Mouse (Mus musculus) spleen, adult 2 months (tissue): ENCODE results near the gene Cryl1. TPM values are rescaled to one million over a fixed set of nuclear protein-coding genes. Genes with fewer than 3 reads are reported as not detected.
A peak's percentile ranks its signal among the peaks of the same experiment; 100 is the strongest.

Experiments
- DNase-seq, 2 experiments: peaks; one replicate each; pipeline versions ENCODE4 v3.0.0 to v3.0.0-alpha.2; 2012 to 2021; ENCODE audit warnings: low spot score in 2 of 2, low read depth in 1 of 2
- H3K27ac ChIP-seq: fragments of 200-500 bp; 2 replicates; pipeline ENCODE4 v1.5.1; 2012; ENCODE audit warnings: low read length, inconsistent platforms; ENCODE audit not compliant: insufficient read depth
- H3K27me3 ChIP-seq: fragments of 200-500 bp; 2 replicates; pipeline ENCODE4 v1.6.1; 2012; ENCODE audit warnings: mild to moderate bottlenecking, moderate library complexity, low read length, inconsistent platforms; ENCODE audit not compliant: control insufficient read depth, insufficient read depth
- H3K36me3 ChIP-seq: fragments of 200-500 bp; 2 replicates; pipeline ENCODE4 v1.6.1; 2012; ENCODE audit warnings: mild to moderate bottlenecking, low read length, inconsistent platforms; ENCODE audit not compliant: control insufficient read depth, insufficient read depth
- H3K4me1 ChIP-seq: fragments of 200-500 bp; 2 replicates; pipeline ENCODE4 v1.6.1; 2011; ENCODE audit warnings: inconsistent platforms; ENCODE audit not compliant: control insufficient read depth, insufficient read depth, insufficient read length
- H3K4me3 ChIP-seq: fragments of 200-500 bp; 2 replicates; pipeline ENCODE4 v1.5.1; 2011; ENCODE audit warnings: mild to moderate bottlenecking, inconsistent platforms; ENCODE audit not compliant: insufficient read depth, insufficient read length; ENCODE audit errors: extremely low read depth
- CTCF ChIP-seq: fragments of 200-500 bp; IDR thresholded peaks from 2 replicates; pipeline ENCODE4 v1.5.1; 2011; ENCODE audit warnings: mild to moderate bottlenecking, inconsistent platforms; ENCODE audit not compliant: insufficient read depth, insufficient read length, insufficient replicate concordance; ENCODE audit errors: extremely low read depth
- POLR2A ChIP-seq: fragments of 200-500 bp; IDR thresholded peaks from 2 replicates; pipeline ENCODE4 v1.6.1; 2011; ENCODE audit warnings: low read depth, low read length, inconsistent platforms
- WGBS: fragments of 180-500 bp; shearing (Covaris S2); methylation state at CpG from one replicate; pipeline ENCODE4 v1.1.7; 2018; 5-methylcytosine and 5-hydroxymethylcytosine counted together
- polyA plus RNA-seq: library from polyadenylated mRNA; depleted of rRNA; stranded (reverse); fragments of >200 nt; gene quantifications from 2 replicates; pipeline ENCODE4 v1.2.3, GENCODE M21; 2012

Cryl1 gene
- polyA plus RNA-seq, 1 experiment, result 14.9 TPM

DNA sequence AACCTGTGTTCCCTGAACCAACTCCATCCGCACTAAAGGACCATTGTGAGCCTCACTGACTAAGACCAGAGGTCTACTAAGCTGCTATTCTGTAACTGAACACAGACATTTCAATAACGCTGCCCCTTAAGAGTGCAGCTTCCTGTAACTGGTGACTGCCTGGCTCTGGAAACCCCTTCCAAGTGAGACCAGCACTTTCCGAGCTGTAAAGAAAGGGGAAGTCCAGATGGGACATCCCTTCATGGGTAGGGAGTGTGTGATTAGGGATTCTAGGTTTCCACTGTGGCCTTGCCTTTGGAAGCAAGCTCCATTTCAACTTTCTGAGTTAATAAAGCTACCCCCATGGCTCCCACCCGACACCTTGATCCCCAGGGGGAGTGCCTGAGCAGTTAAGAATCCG is 41.3 kb downstream of the Cryl1 start:
- Histone ChIP-seq H3K4me1 (no peaks in the 10 kb centered on the region), H3K4me3 (no peak overlapping the region), H3K27ac (no peak overlapping the region), H3K27me3 (no peaks in the 10 kb centered on the region), H3K36me3 (no peaks in the 10 kb centered on the region)
- DNase-seq, result no peak
- WGBS, result 74% methylated on average over 5 of the region's 5 CpGs
- TF ChIP-seq CTCF (no peak), POLR2A (no peak)

DNA sequence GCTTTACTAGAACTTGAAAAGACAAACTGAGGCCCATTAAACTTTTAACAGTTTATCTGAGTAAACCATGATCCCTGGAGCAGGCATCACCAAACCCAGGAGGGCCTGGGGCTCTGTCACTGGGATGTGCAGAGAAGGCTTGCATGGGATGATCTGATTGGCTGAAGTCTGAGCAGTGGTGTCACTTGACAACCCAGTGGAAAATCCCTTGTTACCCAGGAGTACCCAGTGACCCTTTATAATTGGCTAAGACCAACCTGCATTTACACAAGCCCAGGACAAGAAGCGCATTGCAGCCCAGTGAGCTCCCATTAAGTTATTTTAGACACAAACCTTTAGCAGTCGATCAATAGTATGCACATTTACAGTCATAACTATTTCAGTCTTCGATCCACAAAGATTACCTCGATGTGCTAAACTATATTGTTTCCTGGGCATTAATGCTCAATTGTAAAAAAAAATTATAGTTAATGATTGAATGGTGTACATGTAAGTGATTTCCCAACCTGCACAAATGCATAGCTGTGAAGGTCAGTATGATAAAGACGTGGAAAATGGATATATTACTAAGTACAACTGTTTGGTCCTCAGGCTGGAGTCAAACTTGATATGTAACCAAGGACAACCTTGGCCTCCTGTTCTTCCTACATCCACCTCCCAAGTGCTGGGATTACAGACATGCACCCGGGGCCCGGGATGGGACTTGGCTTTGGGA is 46.7 kb downstream of the Cryl1 start:
- WGBS, result 95% methylated on average over 7 of the region's 7 CpGs
- H3K4me1 ChIP-seq, result no peaks in the 10 kb centered on the region
- H3K4me3 ChIP-seq, result no peak overlapping the region
- H3K27ac ChIP-seq, result no peak overlapping the region
- no peak for TF ChIP-seq CTCF
- no peak for TF ChIP-seq POLR2A
- H3K27me3 ChIP-seq, result no peaks in the 10 kb centered on the region
- DNase-seq, result no peak
- H3K36me3 ChIP-seq, result no peaks in the 10 kb centered on the region

DNA sequence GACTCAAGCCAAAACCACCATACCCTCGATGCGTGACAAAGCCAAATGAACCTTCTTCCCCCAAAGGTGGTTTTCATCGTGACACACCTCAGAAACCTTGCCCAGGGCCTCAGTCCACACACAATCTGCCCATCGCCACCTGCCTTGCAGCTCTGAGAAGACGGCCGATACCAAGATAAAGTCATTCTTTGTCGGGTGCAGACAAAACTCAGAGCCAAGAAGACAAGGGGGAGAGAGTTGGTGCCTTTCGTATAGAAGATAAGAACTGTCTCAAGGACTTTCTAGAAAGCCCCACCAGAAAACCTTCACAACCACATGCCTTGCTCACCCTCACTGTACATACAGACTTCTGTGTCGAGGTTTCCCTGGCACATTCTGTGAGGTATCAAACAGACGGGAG is 48.4 kb downstream of the Cryl1 start:
- Histone ChIP-seq H3K36me3 (no peaks in the 10 kb centered on the region), H3K27ac (no peak overlapping the region), H3K4me1 (no peaks in the 10 kb centered on the region), H3K4me3 (no peak overlapping the region), H3K27me3 (no peaks in the 10 kb centered on the region)
- no peak for TF ChIP-seq POLR2A
- TF ChIP-seq CTCF, result no peak
- 78% methylated on average over 10 of the region's 10 CpGs for WGBS
- no peak for DNase-seq

DNA sequence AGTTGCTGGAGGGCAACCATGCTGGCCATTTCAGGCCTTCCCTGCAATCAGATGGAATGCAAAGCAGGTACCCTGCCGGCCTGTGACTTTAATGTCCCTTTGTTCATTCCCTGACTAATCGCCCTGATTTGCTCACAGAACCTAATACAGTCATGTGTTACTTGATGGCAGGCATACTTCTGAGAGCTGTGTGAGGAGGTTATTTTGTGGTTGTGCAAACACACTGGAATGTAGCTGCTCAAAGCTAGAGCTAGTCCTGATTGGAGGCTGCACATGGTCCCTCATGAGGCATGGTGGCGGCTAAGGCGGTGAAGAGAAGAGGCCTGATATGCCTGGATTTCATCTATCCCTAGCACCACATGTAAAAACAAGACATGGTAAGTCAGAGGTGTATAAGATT is 50.2 kb downstream of the Cryl1 start:
- no peak for DNase-seq
- TF ChIP-seq CTCF, result no peak
- no peak for TF ChIP-seq POLR2A
- H3K36me3 ChIP-seq, result no peaks in the 10 kb centered on the region
- H3K4me3 ChIP-seq, result no peak overlapping the region
- H3K4me1 ChIP-seq, result no peaks in the 10 kb centered on the region
- no peak overlapping the region for H3K27ac ChIP-seq
- WGBS, result 97% methylated on average over 4 of the region's 4 CpGs
- no peaks in the 10 kb centered on the region for H3K27me3 ChIP-seq

DNA sequence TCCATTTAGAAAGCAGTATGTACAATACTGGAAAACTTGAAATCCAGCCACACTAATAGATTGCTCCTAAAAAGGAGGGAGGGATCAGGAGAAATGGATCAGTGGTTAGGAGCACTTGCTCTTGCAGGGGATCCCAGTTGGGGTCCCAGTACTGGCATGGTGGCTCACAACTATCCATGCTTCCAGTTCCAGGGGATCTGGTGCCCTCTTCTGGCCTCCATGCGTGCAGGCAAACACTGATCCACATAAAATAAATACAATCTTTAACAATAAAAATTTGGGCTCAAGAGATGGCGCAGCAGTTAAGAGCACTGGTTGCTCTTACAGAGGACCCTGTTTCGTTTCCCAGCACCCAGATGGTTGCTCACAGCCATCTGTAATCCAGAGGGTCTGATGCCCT is 52.2 kb downstream of the Cryl1 start:
- WGBS, result 94% methylated on average over 3 of the region's 3 CpGs
- H3K36me3 ChIP-seq, result no peaks in the 10 kb centered on the region
- TF ChIP-seq POLR2A (no peak), CTCF (no peak)
- no peak overlapping the region for H3K4me3 ChIP-seq
- no peaks in the 10 kb centered on the region for H3K4me1 ChIP-seq
- H3K27ac ChIP-seq, result no peak overlapping the region
- H3K27me3 ChIP-seq, result no peaks in the 10 kb centered on the region
- no peak for DNase-seq

DNA sequence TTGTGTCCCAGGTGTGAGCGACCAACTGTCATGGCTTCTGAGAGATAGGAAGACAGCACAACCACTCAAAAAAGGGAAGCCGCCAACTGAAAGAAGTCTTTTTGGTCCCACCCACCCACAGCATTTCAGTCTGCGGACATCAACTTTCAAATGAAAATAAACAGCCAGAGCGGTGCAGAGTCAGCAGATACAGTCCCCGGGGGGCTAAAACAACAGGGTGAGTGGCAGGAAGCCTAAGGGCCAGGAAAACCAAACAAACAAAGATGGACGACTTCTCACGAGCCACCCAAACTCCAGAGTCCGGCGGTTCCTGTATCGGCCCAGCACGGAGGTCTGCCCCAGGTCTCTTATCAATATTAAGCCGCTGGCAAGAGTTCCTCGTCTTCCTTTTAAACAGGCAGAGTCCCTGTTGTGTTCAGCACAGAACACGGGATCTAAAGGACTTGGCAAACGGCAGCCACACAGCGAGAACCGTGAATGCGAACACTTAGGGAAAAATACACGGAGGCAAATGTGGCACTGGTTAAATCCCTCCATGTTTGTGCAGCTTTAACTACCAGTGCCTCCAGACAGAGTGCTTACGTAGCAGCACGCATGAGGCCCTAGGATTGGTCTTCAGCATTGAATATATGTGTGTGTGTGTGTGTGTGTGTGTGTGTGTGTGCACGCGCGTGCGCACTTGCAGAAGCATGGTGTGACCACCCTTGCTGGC is 53.4 kb downstream of the Cryl1 start:
- WGBS, result 73% methylated on average over 25 of the region's 25 CpGs
- peak in 1 of 2 experiments; percentile 1 for DNase-seq
- Histone ChIP-seq H3K27me3 (no peaks in the 10 kb centered on the region), H3K4me3 (no peak overlapping the region), H3K36me3 (no peaks in the 10 kb centered on the region), H3K27ac (peak overlapping the region; percentile 27; the same call in 1 of the 2 replicates), H3K4me1 (no peaks in the 10 kb centered on the region)
- TF ChIP-seq POLR2A (no peak), CTCF (no peak)

DNA sequence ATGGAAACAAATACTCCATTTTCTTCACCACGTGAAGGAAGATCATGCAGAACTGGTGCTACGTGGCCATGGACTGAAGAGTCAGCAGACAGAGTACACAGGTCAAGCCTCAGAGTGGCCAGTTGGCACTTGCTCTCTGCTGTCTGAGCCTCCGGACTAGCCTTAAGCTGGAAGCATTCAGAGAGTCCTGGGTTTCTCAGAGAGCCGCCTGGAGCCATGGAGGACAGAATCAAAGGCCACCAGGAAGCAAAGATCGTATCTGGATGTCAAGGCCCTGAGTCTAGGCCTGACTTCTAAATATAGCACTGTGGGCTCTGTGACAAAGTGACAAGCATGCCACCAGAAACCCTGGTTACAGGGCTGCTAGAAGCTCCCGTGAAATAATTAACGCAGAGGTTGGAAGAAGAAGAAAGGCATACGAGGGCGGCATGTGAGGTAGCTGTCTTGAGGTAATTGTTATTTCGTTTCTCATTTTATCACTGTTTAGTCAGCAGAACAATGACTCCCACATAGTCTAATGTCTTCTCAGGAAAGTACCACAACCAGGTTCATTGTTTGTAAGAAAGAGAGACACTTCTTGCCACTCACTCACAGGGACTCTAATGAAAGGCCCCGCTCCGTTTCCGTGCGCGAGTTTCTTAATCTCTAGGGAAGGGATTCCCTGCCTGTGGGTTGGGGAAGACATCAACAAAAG is 55.1 kb downstream of the Cryl1 start:
- Histone ChIP-seq H3K27me3 (no peaks in the 10 kb centered on the region), H3K27ac (no peak overlapping the region), H3K36me3 (no peaks in the 10 kb centered on the region), H3K4me1 (no peaks in the 10 kb centered on the region), H3K4me3 (no peak overlapping the region)
- TF ChIP-seq POLR2A (no peak), CTCF (no peak)
- WGBS, result 89% methylated on average over 15 of the region's 15 CpGs
- no peak for DNase-seq
